Mouse (Mus musculus) retina, adult 2 months (tissue): ENCODE results near the gene Flg2.

Source experiments
- DNase-seq: peaks from one replicate; pipeline ENCODE4 v3.0.0-alpha.2; 2012; ENCODE audit warnings: low read depth, low spot score

The Flg2 gene

DNA sequence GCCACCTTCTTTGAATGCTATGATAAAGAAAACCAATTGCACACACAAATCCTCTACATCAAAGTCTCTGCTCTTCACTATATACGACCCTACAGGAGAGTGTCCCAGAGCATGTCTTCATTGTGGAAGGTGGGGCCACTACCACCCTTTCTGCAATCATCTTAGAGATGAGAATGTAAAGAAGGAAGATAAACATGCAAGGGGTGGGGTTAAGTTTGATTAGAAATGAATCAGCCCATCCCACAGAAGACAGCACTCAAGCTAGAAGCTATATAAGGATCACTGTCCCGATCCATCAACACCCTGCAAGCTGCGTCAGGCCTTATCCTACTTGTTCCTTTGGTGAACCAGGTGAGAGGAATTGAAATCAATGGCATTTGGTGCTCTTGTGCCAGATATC, at the start of gene Flg2:
TSS of gene Flg2 (plus strand) at position 301 of the 400 bp plus-strand sequence.
- DNase-seq: no peak

DNA sequence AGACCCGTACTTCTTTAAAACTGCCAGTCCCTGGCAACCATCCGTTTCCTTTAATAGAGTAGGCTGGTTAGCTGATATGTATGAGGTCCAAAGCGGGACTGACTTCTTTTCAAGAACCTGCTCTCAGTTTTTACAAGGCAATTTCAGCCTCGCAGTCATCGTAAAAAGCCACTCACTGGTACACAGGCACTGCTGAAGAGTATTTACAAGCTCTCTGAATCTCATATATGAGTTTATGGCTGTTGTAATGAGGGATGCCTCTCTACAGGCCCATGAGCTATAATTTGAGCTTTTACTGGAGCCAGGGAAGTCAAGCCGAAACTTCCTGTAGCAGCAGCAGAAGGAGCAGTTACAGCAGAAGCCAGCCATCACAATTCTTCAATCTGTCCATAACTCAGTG, 34.6 kb upstream of the Flg2 start:
- DNase-seq: no peak

DNA sequence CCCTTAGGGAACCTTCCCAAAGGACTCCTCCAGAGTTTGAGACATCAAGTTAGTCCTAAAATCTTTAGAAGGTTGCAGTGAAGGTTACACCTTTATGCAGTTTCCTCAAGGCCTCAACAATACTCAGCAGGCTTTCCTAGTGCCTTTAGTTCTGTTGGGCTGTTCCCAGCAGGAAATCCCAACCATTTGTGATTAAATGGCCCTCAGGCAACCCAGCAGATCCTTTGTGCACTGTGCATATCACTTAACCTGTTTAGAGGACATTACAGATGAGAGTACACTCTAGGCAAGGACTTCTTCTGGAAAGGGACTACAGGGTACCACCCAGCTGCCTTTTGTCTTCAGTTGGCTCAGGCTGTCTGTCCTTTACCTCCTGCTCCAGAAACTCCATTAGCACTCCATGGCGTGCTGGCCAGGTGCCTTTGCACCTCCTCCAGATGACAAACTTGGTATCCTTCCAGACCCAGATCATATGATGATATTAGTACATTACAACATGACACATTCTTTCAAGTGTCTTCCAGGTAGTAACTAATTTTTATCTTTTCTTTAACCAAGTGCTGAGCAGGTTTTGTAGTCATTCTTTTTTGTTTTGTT, 34.0 kb upstream of the Flg2 start:
- no peak for DNase-seq

DNA sequence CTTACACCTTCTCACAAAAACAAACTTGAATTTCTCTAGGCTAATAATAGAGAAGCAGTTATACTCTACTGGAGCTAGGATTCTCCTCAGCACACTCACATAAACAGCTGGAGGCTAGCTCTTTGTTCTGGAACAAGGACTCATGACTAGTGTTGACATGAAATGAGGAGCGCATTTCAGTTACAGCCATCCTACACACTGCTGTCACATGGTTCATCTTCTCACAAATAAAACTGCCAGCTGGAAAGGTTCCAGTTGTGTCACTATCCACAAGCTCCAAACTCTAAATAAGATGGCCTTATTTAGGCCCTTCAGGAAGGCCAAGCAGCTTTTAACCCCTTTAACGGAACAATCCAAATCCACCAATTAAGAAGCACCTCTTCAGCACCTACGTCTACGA, 16.2 kb upstream of the Flg2 start:
- DNase-seq: no peak

GRCm38 (mm10) chr3:93201955-93202354, 4.9 kb downstream of the Flg2 start:
- no peak for DNase-seq

DNA sequence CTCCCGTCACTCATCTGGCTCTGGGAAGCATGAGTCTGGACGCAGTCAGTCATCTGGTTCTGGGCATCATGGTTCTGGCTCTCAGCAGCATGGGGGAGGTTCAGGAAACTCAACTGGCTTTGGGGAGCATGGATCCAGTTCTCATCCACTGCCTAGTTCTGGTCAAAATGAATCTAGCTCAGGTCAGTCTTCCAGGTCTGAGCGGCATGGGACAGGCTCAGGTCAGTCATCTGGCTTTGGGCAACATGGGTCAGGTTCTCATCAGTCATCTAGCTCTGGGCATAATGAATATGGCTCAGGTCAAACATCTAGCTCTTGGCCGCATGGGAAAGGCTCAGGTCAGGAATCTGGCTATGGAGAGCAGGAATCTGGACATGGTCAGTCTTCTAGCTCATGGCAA, 5.4 kb downstream of the Flg2 start:
- DNase-seq: no peak
